Mouse (Mus musculus): ENCODE measurements around the gene Qpctl.

- TF ChIP-seq CTCF (IDR thresholded peaks at IDR 0.05; ENCODE audit: extremely low read depth, insufficient read depth, low read length) = no peak
- no peak for TF ChIP-seq POLR2A (IDR thresholded peaks at IDR 0.05; ENCODE audit: extremely low read depth, insufficient read depth, low read length)
These were observed 12.3 kb downstream of the Qpctl start for GRCm38 (mm10) chr7:19136673-19137334.
